ENCODE assay signal across 1 mouse cellular context in the genomic region with DNA sequence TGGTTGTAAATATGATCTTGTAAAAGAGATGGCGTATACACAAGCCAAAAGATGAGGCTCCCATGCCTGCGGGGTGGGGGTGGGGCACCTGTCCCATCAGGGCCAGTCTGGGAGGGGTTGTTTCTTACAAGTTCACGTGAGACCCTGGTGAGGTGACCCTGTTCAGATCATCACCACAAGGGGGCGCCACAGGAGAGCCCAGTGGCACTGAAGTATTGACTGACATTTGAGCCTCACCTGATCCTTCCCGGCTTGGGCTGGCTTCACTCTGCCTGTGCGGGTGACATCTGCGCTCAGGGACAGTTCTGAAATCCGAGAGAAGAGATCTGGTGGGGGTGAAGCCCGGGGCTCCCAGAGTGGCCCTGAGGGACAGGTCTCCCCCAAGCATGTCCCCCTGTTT.
TF ChIP-seq lines count a peak whose summit lies in the region.

No protein-coding gene starts in this region.

TF ChIP-seq in MEL, 35 proteins besides CTCF, POLR2A, EP300 and RAD21 (continued from another document):
- TF ChIP-seq ZC3H11A (IDR thresholded peaks at IDR 0.05; ENCODE audit: low read depth, low read length): peak; percentile 71
- peak; percentile 81 for TF ChIP-seq SMC3 (IDR thresholded peaks at IDR 0.05; ENCODE audit: low read depth, low read length)
- TF ChIP-seq MAZ (IDR thresholded peaks at IDR 0.05; ENCODE audit: low read depth, low read length): no peak
